Mouse (Mus musculus) forebrain, embryonic 12.5 days (tissue): Measurements from ENCODE around the gene Pop4. TPM values are rescaled to one million over a fixed set of nuclear protein-coding genes. Genes with fewer than 3 reads are reported as not detected.

ENCODE experiments used
- ATAC-seq: fragments of 200-750 bp; cut with Nextera tagmentation; 2 replicates; pipeline ENCODE4 v1.8.0; 2017; ENCODE audit warnings: moderate TSS enrichment; ENCODE audit not compliant: low FRiP score
- H3K27ac ChIP-seq: fragments of 300-500 bp; sonication (generic); 2 replicates; pipeline ENCODE4 v1.5.1; 2016; ENCODE audit warnings: mild to moderate bottlenecking
- H3K27me3 ChIP-seq: fragments of 300-500 bp; sonication (generic); 2 replicates; pipeline ENCODE4 v1.6.1; 2016; ENCODE audit warnings: mild to moderate bottlenecking
- H3K36me3 ChIP-seq: fragments of 300-500 bp; sonication (generic); replicated peaks from 2 replicates; pipeline ENCODE4 v1.6.1; 2016; ENCODE audit warnings: mild to moderate bottlenecking
- H3K4me1 ChIP-seq: fragments of 300-500 bp; sonication (generic); 2 replicates; pipeline ENCODE4 v1.6.1; 2016
- H3K4me2 ChIP-seq: fragments of 300-500 bp; sonication (generic); 2 replicates; pipeline ENCODE4 v1.6.1; 2016; ENCODE audit warnings: mild to moderate bottlenecking, moderate library complexity
- H3K4me3 ChIP-seq: fragments of 300-500 bp; sonication (generic); replicated peaks from 2 replicates; pipeline ENCODE4 v1.5.1; 2016; ENCODE audit warnings: mild to moderate bottlenecking
- H3K9ac ChIP-seq: fragments of 300-500 bp; sonication (generic); 2 replicates; pipeline ENCODE4 v1.6.1; 2016; ENCODE audit warnings: mild to moderate bottlenecking
- H3K9me3 ChIP-seq: fragments of 300-500 bp; sonication (generic); 2 replicates; pipeline ENCODE4 v1.6.1; 2016
- WGBS: fragments of 180-500 bp; shearing (Covaris S2); methylation state at CpG from one replicate; pipeline ENCODE4 v1.1.7; 2016; 5-methylcytosine and 5-hydroxymethylcytosine counted together
- polyA plus RNA-seq: library from polyadenylated mRNA; unstranded; fragments of >200 nt; fragmentation: Nextera tagmentation; extraction: Ambion mirVana; gene quantifications from 2 replicates; pipeline ENCODE4 v1.2.1, GENCODE M21; 2016

Gene Pop4
- polyA plus RNA-seq, 1 experiment from 2014 or later: 94.3 TPM

- no peaks in the 10 kb centered on the region for H3K4me1 ChIP-seq
- no peak overlapping the region for H3K4me2 ChIP-seq
- ATAC-seq: no peak
- no peak overlapping the region for H3K4me3 ChIP-seq
- 72% methylated on average over 5 of the region's 5 CpGs for WGBS
- H3K9me3 ChIP-seq: no peaks in the 10 kb centered on the region
- no peaks in the 10 kb centered on the region for H3K36me3 ChIP-seq
- no peaks in the 10 kb centered on the region for H3K27me3 ChIP-seq
- H3K9ac ChIP-seq: no peak overlapping the region
- no peak overlapping the region for H3K27ac ChIP-seq
Measured at GRCm38 (mm10) chr7:38217417-38218171, 53.6 kb downstream of the Pop4 start.

GRCm38 (mm10) chr7:38215697-38216096 is 55.5 kb downstream of the Pop4 start:
- Histone ChIP-seq H3K9me3 (no peaks in the 10 kb centered on the region), H3K36me3 (no peaks in the 10 kb centered on the region), H3K27me3 (no peaks in the 10 kb centered on the region), H3K27ac (no peak overlapping the region), H3K4me2 (no peak overlapping the region), H3K4me1 (no peaks in the 10 kb centered on the region; the same call in 1 of the 2 replicates), H3K4me3 (no peak overlapping the region), H3K9ac (no peak overlapping the region)
- WGBS: 91% methylated on average over 6 of the region's 6 CpGs
- no peak for ATAC-seq

GRCm38 (mm10) chr7:38215281-38215680 is 55.9 kb downstream of the Pop4 start:
- no peak overlapping the region for H3K9ac ChIP-seq
- no peak for ATAC-seq
- no peak overlapping the region for H3K4me3 ChIP-seq
- no peaks in the 10 kb centered on the region for H3K9me3 ChIP-seq
- 74% methylated on average over 7 of the region's 7 CpGs for WGBS
- no peaks in the 10 kb centered on the region for H3K27me3 ChIP-seq
- no peak overlapping the region for H3K27ac ChIP-seq
- no peak overlapping the region for H3K4me2 ChIP-seq
- no peaks in the 10 kb centered on the region; the same call in 1 of the 2 replicates for H3K4me1 ChIP-seq
- no peaks in the 10 kb centered on the region for H3K36me3 ChIP-seq

GRCm38 (mm10) chr7:38214473-38215214 is 56.6 kb downstream of the Pop4 start:
- Histone ChIP-seq H3K4me1 (no peaks in the 10 kb centered on the region; the same call in 1 of the 2 replicates), H3K4me3 (no peak overlapping the region), H3K9ac (no peak overlapping the region), H3K36me3 (no peaks in the 10 kb centered on the region), H3K9me3 (no peaks in the 10 kb centered on the region), H3K4me2 (no peak overlapping the region), H3K27me3 (no peaks in the 10 kb centered on the region), H3K27ac (no peak overlapping the region)
- ATAC-seq: no peak
- WGBS: 71% methylated on average over 5 of the region's 5 CpGs

- H3K9me3 ChIP-seq: no peaks in the 10 kb centered on the region
- WGBS: 58% methylated on average over 2 of the region's 3 CpGs
- no peak overlapping the region for H3K27ac ChIP-seq
- no peaks in the 10 kb centered on the region; the same call in 1 of the 2 replicates for H3K4me1 ChIP-seq
- no peak overlapping the region for H3K9ac ChIP-seq
- H3K27me3 ChIP-seq: no peaks in the 10 kb centered on the region
- no peak overlapping the region for H3K4me2 ChIP-seq
- no peak for ATAC-seq
- no peaks in the 10 kb centered on the region for H3K36me3 ChIP-seq
- H3K4me3 ChIP-seq: no peak overlapping the region
Measured at GRCm38 (mm10) chr7:38212651-38213062, 58.6 kb downstream of the Pop4 start.

Other genes starting within 250 kb of the Pop4 start
- gene Uri1, start 247.9 kb downstream of the Pop4 start, polyA plus RNA-seq: 45.9 and 46.7 TPM in 2 replicates
- 43.4 and 44.1 TPM in 2 replicates for gene Ccne1, start 163.9 kb downstream of the Pop4 start, polyA plus RNA-seq
- gene 1600014C10Rik, start 88.2 kb downstream of the Pop4 start, polyA plus RNA-seq: 12.1 and 14.2 TPM in 2 replicates
- gene Plekhf1, start 43.4 kb downstream of the Pop4 start, polyA plus RNA-seq: 1.3 and 1.4 TPM in 2 replicates